Mouse (Mus musculus) adrenal gland, postnatal 36 days (tissue): ENCODE results near the gene Mta3. TPM values are rescaled to one million over a fixed set of nuclear protein-coding genes. Genes with fewer than 3 reads are reported as not detected.
A peak's percentile ranks its signal among the peaks of the same experiment; 100 is the strongest.

Experiments used
- DNase-seq, 2 experiments: peaks; one replicate each; pipeline ENCODE4 v3.0.0; 2021; ENCODE audit warnings: mixed read lengths in 1 of 2
- long read RNA-seq, 2 experiments: library from polyadenylated mRNA; stranded (forward); transcript quantifications; one replicate each; pipeline ENCODE4 v2.0.0; 2021; ENCODE audit warnings: borderline sequencing depth in 2 of 2
- total RNA-seq, 2 experiments: library from RNA; stranded (reverse); gene quantifications; 2 replicates each; pipeline ENCODE4 v1.2.3; 2021

Mta3 gene
- total RNA-seq = 10 to 100 TPM; 73.9 to 75.6 TPM
- long read RNA-seq, experiment 1, transcript Mta3-202 (14 exons, 1,728 nt) = minor isoform, 16 of 120 reads
- long read RNA-seq, experiment 1, transcript Mta3-203 (14 exons, 1,723 nt) = major isoform, 35 of 120 reads
- long read RNA-seq, experiment 1, partial matches to known transcripts = 8 of 120 reads
- long read RNA-seq, experiment 1, other reads (novel, unspliced or antisense) = 60 of 120 reads
- long read RNA-seq, experiment 2, transcript Mta3-203 (14 exons, 1,723 nt) = major isoform, 18 of 44 reads
- long read RNA-seq, experiment 2, transcript Mta3-202 (14 exons, 1,728 nt) = minor isoform, 8 of 44 reads
- long read RNA-seq, experiment 2, partial matches to known transcripts = 2 of 44 reads
- long read RNA-seq, experiment 2, other reads (novel, unspliced or antisense) = 16 of 44 reads

DNA sequence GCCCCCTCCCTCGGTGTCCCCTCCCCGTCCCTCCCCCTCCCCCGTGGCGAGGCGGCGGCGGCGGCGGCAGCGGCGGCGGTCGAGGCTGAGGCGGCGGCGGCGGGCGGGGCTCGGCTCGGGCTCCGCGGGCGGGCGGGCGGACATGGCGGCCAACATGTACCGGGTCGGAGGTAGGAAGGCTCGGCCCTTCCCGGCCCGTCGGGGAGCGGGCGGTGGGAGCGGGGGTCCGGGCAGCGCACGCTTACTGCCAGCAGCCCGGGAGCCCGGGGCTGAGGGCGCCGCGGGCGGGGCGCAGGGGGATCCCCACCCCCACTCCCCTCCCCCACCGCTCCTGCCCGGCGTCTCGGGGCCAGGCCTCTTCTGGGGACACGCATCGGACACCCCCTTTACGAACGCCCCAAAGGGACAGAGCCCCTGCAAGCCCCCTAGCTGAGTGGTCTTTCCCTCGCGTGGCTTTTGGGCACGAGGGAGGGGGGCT is at the start of gene Mta3:
Gene Mta3, plus strand, starts transcription at position 48 of the 478 bp plus-strand sequence.
- peak; percentile 84 to 88 for DNase-seq

DNA sequence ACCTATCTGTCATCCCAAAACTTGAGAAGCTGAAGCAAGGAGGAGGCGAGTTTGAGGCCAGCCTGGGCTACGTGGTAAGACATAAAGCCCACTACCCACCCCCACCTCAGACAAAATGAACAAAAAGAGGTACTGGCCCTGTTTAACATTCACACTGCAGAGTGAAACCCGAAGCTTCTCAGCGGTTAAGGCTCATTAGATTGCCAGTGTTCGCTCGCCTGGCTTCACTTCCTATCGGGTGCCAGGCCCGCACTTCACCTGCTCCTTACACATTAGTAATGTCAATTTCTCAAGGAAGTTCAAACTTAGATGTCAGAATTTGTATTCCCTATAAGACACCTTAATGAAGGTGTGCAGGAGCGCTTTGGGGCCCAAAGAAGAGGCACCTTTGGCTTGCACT is 48.6 kb upstream of the Mta3 start:
- DNase-seq = no peak

GRCm38 (mm10) chr17:83658943-83659342 is 47.0 kb upstream of the Mta3 start:
- no peak for DNase-seq

DNA sequence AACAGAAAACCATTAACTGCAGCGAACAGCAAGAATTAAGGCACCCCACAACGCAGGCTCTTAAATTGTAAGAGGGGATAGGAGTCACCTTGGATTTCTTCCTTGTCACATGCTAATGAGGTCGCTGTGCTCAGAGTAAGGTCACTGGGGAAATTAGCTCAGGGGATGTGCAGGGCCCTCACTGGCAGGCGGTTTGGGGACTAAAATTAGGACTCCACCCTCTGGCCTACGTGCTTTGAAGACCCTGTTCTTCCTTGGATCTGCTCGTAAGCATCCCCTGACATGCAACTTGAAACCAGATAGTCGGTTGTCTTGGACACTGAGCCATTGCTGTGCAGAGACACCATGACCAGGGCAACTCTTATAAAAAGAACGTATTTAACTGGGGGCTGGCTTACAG is 41.2 kb upstream of the Mta3 start:
- DNase-seq = no peak

- no peak for DNase-seq
Observed at GRCm38 (mm10) chr17:83666597-83667287, 39.2 kb upstream of the Mta3 start.

DNA sequence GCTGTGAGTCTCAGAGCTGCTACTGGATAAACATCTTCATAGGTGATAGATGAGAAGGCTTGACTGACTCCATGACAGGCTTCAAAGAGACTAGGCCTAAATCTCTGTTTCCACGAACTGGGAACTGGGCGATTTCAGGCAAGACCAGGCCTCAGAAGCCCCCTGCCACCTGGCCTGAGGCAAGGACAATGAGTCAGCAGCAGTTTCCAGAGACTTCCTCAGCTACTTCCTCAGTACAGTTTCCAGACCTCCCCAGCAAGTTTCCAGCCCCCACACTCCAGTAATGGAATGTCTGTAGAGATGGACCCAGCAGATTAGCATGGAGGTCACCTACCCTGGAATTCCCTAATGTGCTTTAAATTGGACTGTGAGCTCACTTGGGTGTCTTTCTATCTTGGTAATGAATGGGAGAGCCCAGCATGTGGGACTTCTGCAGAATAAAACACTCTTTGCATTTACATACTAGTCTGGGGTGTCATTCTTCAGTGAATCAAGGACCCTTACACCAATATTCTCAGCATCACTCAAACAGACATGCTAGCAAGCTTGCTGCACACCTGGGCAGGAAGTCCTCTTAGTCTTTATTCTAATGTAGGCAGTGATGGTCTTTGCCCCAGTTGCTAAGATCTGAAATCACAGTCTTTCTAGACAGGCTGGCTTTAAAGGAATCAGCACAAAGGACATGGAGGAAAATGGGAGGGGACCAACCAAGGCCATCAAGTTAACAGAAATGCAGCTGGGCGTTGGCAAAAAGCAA is 37.9 kb upstream of the Mta3 start:
- DNase-seq = no peak

- no peak for DNase-seq
Observed at GRCm38 (mm10) chr17:83672685-83673084, 33.3 kb upstream of the Mta3 start.

GRCm38 (mm10) chr17:83677370-83677769 is 28.6 kb upstream of the Mta3 start:
- no peak for DNase-seq

DNA sequence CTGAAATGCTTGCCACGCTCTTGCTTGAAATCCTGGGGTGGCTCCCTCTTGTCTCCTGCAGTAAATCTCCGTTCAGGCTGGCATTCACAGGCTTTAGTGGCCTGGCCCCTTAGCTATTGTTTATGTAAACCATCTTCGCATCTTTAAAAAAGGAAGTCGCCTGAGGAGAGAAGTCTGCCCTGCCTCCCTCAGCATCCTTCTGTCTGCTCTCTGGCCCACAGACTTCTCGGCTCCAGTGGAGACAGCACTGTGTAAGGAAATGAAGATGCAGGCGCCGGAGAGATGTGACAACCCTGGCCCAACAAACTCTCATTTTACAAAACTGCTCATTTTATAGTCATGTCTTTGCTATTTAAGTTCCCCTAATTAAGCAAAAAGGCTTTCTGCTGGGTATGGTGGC is 24.0 kb upstream of the Mta3 start:
- no peak for DNase-seq

GRCm38 (mm10) chr17:83684475-83684874 is 21.5 kb upstream of the Mta3 start:
- no peak for DNase-seq

DNA sequence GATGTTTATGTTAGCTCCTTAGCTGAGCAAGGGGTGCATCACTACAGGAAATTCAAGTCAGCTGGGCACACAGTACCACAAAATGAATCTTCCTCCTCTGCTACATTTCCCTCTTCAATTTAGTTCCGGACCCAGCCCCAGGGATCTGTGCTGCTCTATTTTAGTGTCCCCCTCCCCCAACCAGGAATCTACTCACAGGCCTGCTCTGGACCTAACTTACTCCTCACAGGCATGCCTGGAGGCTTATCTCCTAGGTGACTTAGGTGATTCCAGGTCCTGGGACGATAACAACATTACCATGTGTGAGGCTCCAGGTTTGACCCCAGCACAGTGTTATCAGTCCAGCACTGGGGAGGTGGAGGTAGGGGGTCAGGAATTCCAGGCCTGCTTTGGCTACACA is 15.5 kb upstream of the Mta3 start:
- DNase-seq = no peak

DNA sequence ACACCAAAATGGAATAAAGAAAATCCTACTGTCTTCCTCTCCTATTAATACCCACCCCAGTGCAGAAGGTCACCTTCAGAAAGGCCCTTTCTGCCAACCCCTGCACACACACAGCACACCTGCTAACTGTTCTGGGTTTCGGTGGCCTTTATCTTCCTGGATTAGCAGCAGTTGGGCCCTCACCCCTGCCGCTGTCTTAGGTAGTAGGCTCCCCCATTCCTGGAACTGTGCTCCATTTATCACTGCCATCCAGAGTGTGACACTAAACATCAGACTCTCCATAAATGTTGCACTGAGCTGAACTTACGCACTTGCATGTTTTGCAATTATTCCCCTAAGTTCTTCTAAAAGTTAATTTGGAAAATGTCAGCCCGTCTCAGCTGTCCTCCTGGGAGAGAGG is 14.6 kb upstream of the Mta3 start:
- DNase-seq = no peak

- peak; percentile 53 to 57 for DNase-seq
Observed at GRCm38 (mm10) chr17:83693941-83694340, 12.0 kb upstream of the Mta3 start.

DNA sequence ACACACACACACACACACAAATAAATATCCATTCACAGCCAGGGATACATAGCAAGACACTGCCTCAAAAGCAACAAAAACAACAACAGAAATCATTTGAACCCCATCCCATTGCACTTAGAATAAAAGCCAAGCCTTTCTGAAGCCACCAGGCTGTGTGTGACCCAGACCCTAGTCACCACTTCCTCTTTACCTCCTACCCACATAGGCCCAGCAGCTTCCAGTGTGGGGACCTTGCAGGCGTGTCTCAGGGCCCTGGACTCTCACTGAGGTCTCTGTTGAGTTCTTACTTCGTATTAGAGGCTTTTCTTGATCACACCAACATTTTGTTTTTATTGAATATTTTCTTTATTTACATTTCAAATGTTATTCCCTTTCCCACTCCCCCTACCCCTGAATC is 10.2 kb upstream of the Mta3 start:
- DNase-seq = no peak

DNA sequence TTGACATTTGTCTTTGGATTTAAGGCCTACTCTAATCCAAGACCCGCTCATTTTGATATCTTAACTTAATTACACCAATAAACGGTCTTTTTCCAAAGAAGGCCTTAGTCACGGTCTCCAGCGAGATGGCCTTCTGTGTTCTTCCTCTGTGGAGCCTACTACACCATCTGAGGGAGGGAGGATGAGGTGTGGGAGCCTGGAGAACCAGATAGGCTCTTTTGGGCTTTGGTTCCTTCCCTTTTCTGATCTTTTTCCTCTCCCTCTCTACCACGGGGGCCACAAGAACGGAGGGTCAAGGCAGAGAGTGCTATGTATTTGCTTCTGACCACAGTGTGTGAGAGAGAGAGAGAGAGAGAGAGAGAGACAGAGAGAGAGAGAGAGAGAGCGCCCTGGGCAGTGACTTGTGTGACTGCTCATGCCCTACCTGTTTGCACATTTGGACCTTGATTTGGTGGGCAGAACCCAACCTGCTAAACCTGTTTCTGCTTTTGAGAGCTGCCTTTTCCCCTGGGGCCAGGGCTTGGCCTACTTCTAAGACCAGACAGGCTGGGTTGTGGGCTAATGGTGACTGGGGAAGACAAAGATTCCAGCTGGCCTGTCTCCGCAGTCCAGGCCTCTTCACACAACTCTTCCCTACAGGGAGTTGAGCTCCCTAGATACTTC is 6.8 kb upstream of the Mta3 start:
- DNase-seq = no peak

DNA sequence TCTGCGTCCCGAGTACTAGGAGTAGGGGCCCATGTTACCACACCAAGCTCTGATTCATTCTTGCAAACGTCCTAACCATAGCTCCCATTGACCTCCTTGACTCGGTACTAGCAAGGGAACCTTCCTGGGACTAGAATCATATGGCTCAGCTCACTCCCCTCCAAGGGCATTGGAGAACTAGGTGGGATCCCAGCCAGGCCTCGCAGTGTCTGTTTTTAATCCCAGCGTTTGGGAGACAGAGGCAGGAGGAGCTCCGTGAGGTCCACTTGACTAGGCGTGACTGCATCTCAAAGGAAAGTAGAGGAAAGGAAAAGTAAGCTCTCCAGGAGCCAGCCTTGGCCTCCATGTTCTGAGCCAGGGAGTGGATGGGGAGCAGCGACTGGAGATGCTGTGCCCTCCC is 5.8 kb upstream of the Mta3 start:
- no peak for DNase-seq

- DNase-seq = no peak
Observed at GRCm38 (mm10) chr17:83704469-83704868, 1.5 kb upstream of the Mta3 start.

- peak; percentile 45 to 64 for DNase-seq
Observed at GRCm38 (mm10) chr17:83705352-83706115, 429 bp upstream of the Mta3 start.

DNA sequence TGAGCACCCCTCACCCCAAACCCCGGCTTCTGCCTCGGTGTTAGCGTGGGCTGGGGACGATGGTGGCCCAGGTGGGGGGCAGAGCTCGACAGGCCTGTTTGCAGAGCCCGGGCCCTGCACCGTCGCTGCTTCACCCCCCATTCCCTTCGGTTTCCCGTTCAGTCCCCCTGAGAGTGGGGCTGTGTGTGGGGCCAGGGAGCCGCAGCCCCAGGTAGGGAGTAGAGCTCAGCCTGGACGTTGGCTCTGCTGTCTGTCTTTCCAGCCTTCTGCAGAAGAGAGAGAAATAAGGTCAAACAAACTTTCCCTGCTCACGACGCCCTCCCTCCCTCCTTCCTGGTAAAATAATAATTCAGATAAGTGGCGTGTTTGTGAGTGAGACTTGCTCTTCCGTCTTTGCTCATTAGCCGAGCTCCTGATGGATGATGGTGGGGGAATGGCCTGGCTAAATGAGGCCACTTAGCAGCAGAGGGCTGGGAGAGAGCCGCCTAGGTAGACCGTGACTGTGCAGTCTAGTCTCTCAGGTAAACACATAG is 697 bp downstream of the Mta3 start:
- DNase-seq = peak; percentile 52 to 60

GRCm38 (mm10) chr17:83707372-83707771 is 1.4 kb downstream of the Mta3 start:
- DNase-seq = no peak

DNA sequence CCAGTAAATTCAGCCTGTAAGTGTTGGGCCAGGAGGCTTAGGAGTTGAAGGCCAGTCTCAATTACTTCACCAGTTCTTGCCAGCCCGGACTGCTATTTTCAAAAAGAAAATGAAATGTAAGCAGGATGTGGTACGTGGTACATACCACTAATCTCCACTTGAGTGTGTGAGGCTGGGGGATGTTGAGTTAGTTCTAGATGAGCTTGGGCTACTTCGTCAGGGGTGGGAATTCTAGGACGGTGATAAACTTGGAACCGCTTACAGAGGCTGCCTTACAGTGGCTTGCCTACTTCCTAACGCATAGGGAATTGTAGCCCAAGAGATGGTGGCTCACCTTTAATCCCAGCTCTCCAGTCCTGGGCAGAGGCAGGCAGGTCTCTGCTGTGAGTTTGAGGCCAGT is 1.9 kb downstream of the Mta3 start:
- no peak for DNase-seq
